Mouse (Mus musculus): ENCODE data around the gene Spats2l. TPM values are rescaled to one million over a fixed set of nuclear protein-coding genes. Genes with fewer than 3 reads are reported as not detected.

The Spats2l gene
- total and polyA plus RNA-seq, 3 experiments: 0.09 to 0.77 (median 0.34) TPM

DNA sequence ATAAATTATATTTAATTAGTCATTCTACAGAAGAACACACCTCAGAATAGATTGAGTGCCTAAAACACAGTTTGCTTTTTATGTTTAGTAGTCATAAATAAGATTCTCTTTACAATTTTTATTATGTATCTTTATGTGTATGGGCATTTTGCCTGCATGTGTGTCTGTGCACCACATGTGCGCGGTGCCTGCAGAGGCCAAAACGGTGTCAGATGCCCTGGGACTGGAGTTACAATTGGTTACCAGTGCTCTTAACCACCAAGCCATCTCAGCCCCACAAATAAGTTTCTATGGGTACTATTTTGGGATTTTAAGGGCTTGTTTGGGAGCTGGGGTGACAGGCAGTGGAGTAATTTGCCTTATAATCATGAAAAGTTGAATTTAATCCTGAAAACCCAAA, 32.2 kb downstream of the Spats2l start:
- no peaks in the 10 kb centered on the region for H3K79me2 ChIP-seq (replicated peaks; ENCODE audit: control insufficient read depth, extremely low read depth, insufficient read depth, poor library complexity, severe bottlenecking)
- H3K27ac ChIP-seq (ENCODE audit: insufficient read depth, low read depth): no peak overlapping the region
- no peak overlapping the region for H3K4me2 ChIP-seq (ENCODE audit: insufficient read depth, low read depth, poor library complexity, severe bottlenecking)
- DNase-seq (ENCODE audit: extremely low read depth): no peak
- in situ Hi-C loops (cut with MboI; ENCODE audit: low pct_ligation_motif_present, low pct_unique_long_range_greater_than_20kb, low sequenced_read_pairs) (no loop called here), dilution Hi-C loops (cut with MboI; ENCODE audit: extremely low pct_ligation_motif_present, extremely low pct_unique_long_range_greater_than_20kb, low sequenced_read_pairs) (no loop called here)
- peaks cover 0 to 2% of the 10 kb centered on the region in 2 experiments; a peak in 1 of 4 replicates for H3K4me1 ChIP-seq (ENCODE audit: control insufficient read depth in 1 of 2, insufficient read depth in 2 of 2)
- no peaks in the 10 kb centered on the region for H3K36me3 ChIP-seq (replicated peaks in 1 of 2; ENCODE audit: control insufficient read depth in 1 of 2, insufficient read depth in 1 of 2, low read length in 1 of 2)
- H3K9ac ChIP-seq (ENCODE audit: insufficient read depth, low read depth): no peak overlapping the region
- no peak overlapping the region for H3K4me3 ChIP-seq (replicated peaks in 1 of 3; ENCODE audit: low read depth in 2 of 3, low read length in 2 of 3, poor library complexity in 1 of 3)
- peaks cover 7% of the 10 kb centered on the region for H3K9me3 ChIP-seq (replicated peaks; ENCODE audit: low read length)
- no peak for TF ChIP-seq IRF4 (IDR thresholded peaks at IDR 0.05; ENCODE audit: low read depth, low read length)
- no peaks in the 10 kb centered on the region for H3K27me3 ChIP-seq (replicated peaks)

DNA sequence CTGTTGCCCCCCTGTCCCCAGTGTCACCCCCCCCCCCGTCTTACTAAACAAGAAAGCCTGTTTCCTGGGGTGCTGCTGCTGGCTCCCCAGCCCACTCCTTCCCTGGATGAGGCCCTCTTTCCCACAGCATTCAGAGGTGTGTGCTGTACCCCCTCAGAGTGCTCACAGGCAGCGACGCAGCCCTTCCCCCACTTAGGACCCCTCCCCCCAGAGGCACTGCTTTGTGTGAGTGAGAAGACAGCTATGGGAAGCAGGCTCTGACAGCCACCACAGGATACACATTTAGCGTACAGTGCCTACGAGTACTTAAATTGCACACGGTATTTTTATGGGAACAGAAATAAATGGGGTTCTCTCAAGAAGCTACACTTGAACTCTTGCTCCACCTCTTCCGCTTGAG, 33.9 kb downstream of the Spats2l start:
- no peaks in the 10 kb centered on the region for H3K79me2 ChIP-seq (replicated peaks; ENCODE audit: control insufficient read depth, extremely low read depth, insufficient read depth, poor library complexity, severe bottlenecking)
- no peaks in the 10 kb centered on the region for H3K36me3 ChIP-seq (replicated peaks in 1 of 2; ENCODE audit: control insufficient read depth in 1 of 2, insufficient read depth in 1 of 2, low read length in 1 of 2)
- no peak for DNase-seq (ENCODE audit: extremely low read depth)
- H3K4me1 ChIP-seq (ENCODE audit: control insufficient read depth in 1 of 2, insufficient read depth in 2 of 2): peaks cover 0 to 2% of the 10 kb centered on the region in 2 experiments; a peak in 1 of 4 replicates
- H3K27ac ChIP-seq (ENCODE audit: insufficient read depth, low read depth): no peak overlapping the region
- peaks cover 10% of the 10 kb centered on the region for H3K9me3 ChIP-seq (replicated peaks; ENCODE audit: low read length)
- in situ Hi-C loops (cut with MboI; ENCODE audit: low pct_ligation_motif_present, low pct_unique_long_range_greater_than_20kb, low sequenced_read_pairs) (no loop called here), dilution Hi-C loops (cut with MboI; ENCODE audit: extremely low pct_ligation_motif_present, extremely low pct_unique_long_range_greater_than_20kb, low sequenced_read_pairs) (no loop called here)
- no peak overlapping the region for H3K9ac ChIP-seq (ENCODE audit: insufficient read depth, low read depth)
- H3K4me3 ChIP-seq (replicated peaks in 1 of 3; ENCODE audit: low read depth in 2 of 3, low read length in 2 of 3, poor library complexity in 1 of 3): no peak overlapping the region
- H3K27me3 ChIP-seq (replicated peaks): no peaks in the 10 kb centered on the region
- TF ChIP-seq SIN3A (IDR thresholded peaks at IDR 0.05; ENCODE audit: low read length) (no peak), CTCF (conservative IDR thresholded peaks at IDR 0.05 in 1 of 2, IDR thresholded peaks at IDR 0.05 in 1 of 2; ENCODE audit: low read depth in 2 of 2, low read length in 2 of 2) (no peak), CHD1 (IDR thresholded peaks at IDR 0.05; ENCODE audit: low read depth, low read length) (no peak), ETS1 (conservative IDR thresholded peaks at IDR 0.05; ENCODE audit: low read depth, low read length) (no peak), ZKSCAN1 (IDR thresholded peaks at IDR 0.05; ENCODE audit: borderline replicate concordance, low read depth, low read length) (no peak), MXI1 (IDR thresholded peaks at IDR 0.05; ENCODE audit: low read depth, low read length) (no peak), GABPA (IDR thresholded peaks at IDR 0.05; ENCODE audit: insufficient replicate concordance, low read depth, low read length) (no peak), RCOR1 (conservative IDR thresholded peaks at IDR 0.05; ENCODE audit: low read depth, low read length) (no peak), PAX5 (IDR thresholded peaks at IDR 0.05; ENCODE audit: low read length) (no peak), MAZ (IDR thresholded peaks at IDR 0.05; ENCODE audit: low read depth, low read length) (no peak), ZNF384 (IDR thresholded peaks at IDR 0.05; ENCODE audit: low read depth, low read length) (no peak)
- no peak overlapping the region for H3K4me2 ChIP-seq (ENCODE audit: insufficient read depth, low read depth, poor library complexity, severe bottlenecking)

GRCm38 (mm10) chr1:57810221-57810620, 36.3 kb downstream of the Spats2l start:
- TF ChIP-seq CHD2 (IDR thresholded peaks at IDR 0.05; ENCODE audit: low read length) (no peak), UBTF (IDR thresholded peaks at IDR 0.05; ENCODE audit: low read depth, low read length) (no peak), KAT2A (IDR thresholded peaks at IDR 0.05; ENCODE audit: insufficient replicate concordance, low read length) (no peak), E2F4 (IDR thresholded peaks at IDR 0.05; ENCODE audit: insufficient replicate concordance, low read depth, low read length) (no peak), MXI1 (IDR thresholded peaks at IDR 0.05; ENCODE audit: low read depth, low read length) (no peak), PAX5 (IDR thresholded peaks at IDR 0.05; ENCODE audit: low read length) (no peak), RCOR1 (conservative IDR thresholded peaks at IDR 0.05; ENCODE audit: low read depth, low read length) (no peak), MAX (IDR thresholded peaks at IDR 0.05; ENCODE audit: low read length) (no peak), USF1 (IDR thresholded peaks at IDR 0.05; ENCODE audit: low read depth, low read length) (no peak), ELF1 (IDR thresholded peaks at IDR 0.05; ENCODE audit: low read depth, low read length) (no peak), ZKSCAN1 (IDR thresholded peaks at IDR 0.05; ENCODE audit: borderline replicate concordance, low read depth, low read length) (no peak), MYC (IDR thresholded peaks at IDR 0.05; ENCODE audit: low read depth, low read length) (no peak), EP300 (IDR thresholded peaks at IDR 0.05; ENCODE audit: low read length) (no peak), TBP (conservative IDR thresholded peaks at IDR 0.05; ENCODE audit: low read depth, low read length) (no peak), HCFC1 (IDR thresholded peaks at IDR 0.05; ENCODE audit: low read depth, low read length) (no peak)
- in situ Hi-C loops (cut with MboI; ENCODE audit: low pct_ligation_motif_present, low pct_unique_long_range_greater_than_20kb, low sequenced_read_pairs) (no loop called here), dilution Hi-C loops (cut with MboI; ENCODE audit: extremely low pct_ligation_motif_present, extremely low pct_unique_long_range_greater_than_20kb, low sequenced_read_pairs) (no loop called here)
- peaks cover 10% of the 10 kb centered on the region for H3K9me3 ChIP-seq (replicated peaks; ENCODE audit: low read length)
- no peaks in the 10 kb centered on the region for H3K79me2 ChIP-seq (replicated peaks; ENCODE audit: control insufficient read depth, extremely low read depth, insufficient read depth, poor library complexity, severe bottlenecking)
- H3K27me3 ChIP-seq (replicated peaks): no peaks in the 10 kb centered on the region
- no peak overlapping the region for H3K4me2 ChIP-seq (ENCODE audit: insufficient read depth, low read depth, poor library complexity, severe bottlenecking)
- peaks cover 0 to 2% of the 10 kb centered on the region in 2 experiments; a peak in 1 of 4 replicates for H3K4me1 ChIP-seq (ENCODE audit: control insufficient read depth in 1 of 2, insufficient read depth in 2 of 2)
- H3K27ac ChIP-seq (ENCODE audit: insufficient read depth, low read depth): no peak overlapping the region
- no peak overlapping the region for H3K4me3 ChIP-seq (replicated peaks in 1 of 3; ENCODE audit: low read depth in 2 of 3, low read length in 2 of 3, poor library complexity in 1 of 3)
- H3K36me3 ChIP-seq (replicated peaks in 1 of 2; ENCODE audit: control insufficient read depth in 1 of 2, insufficient read depth in 1 of 2, low read length in 1 of 2): no peaks in the 10 kb centered on the region
- peak; percentile 56 for DNase-seq (ENCODE audit: extremely low read depth)
- H3K9ac ChIP-seq (ENCODE audit: insufficient read depth, low read depth): no peak overlapping the region

Data from CH12.LX (cell line).